Mouse (Mus musculus): ENCODE measurements around the gene Syt15.

DNA sequence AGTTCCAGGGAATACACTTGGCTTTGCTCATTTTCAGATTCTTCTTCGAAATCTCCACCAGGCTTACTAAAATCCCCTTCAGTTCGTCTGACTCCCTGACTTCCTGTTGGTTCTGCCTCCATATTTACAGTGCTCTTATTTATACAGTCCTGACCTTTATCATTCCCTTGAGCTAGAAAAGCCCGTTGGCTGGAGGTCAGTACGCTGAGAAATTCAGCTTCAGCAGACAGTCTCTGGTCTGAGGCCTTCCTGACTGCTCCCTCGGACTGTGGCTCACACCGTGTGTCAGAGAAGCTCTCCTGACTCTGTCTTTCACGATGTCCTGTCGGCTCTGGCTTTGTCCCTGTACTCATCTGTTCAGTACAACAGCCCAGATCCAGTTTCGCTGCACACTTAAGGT is 48.7 kb downstream of the Syt15 start:
- TF ChIP-seq POLR2A (IDR thresholded peaks at IDR 0.05; ENCODE audit: extremely low read depth, insufficient read depth, low read length) (no peak), CTCF (IDR thresholded peaks at IDR 0.05; ENCODE audit: low read depth, low read length) (no peak)
